Mouse (Mus musculus) neural tube, embryonic 11.5 days (tissue): ENCODE measurements around the gene Rgs1. TPM values are rescaled to one million over a fixed set of nuclear protein-coding genes. Genes with fewer than 3 reads are reported as not detected.

Experiments
- ATAC-seq: fragments of 200-750 bp; cut with Nextera tagmentation; 2 replicates; pipeline ENCODE4 v1.8.0; 2017; ENCODE audit warnings: moderate number of reproducible peaks, mild to moderate bottlenecking, moderate TSS enrichment, moderate library complexity; ENCODE audit not compliant: insufficient read depth, low FRiP score, low TSS enrichment
- DNase-seq: peaks from one replicate; pipeline ENCODE4 v3.0.0-alpha.2; 2015; ENCODE audit warnings: low spot score
- H3K27ac ChIP-seq: fragments of 300-500 bp; sonication (generic); 2 replicates; pipeline ENCODE4 v1.5.1; 2014; ENCODE audit warnings: low read depth, mild to moderate bottlenecking, low read length
- H3K27me3 ChIP-seq: fragments of 300-500 bp; sonication (generic); 2 replicates; pipeline ENCODE4 v1.6.1; 2014; ENCODE audit warnings: mild to moderate bottlenecking, low read length, mixed read lengths; ENCODE audit not compliant: control insufficient read depth, insufficient read depth
- H3K36me3 ChIP-seq: fragments of 300-500 bp; sonication (generic); 2 replicates; pipeline ENCODE4 v1.6.1; 2014; ENCODE audit warnings: mild to moderate bottlenecking, low read length, moderate library complexity, mixed read lengths; ENCODE audit not compliant: control insufficient read depth, insufficient read depth
- H3K4me1 ChIP-seq: fragments of 300-500 bp; sonication (generic); 2 replicates; pipeline ENCODE4 v1.6.1; 2014; ENCODE audit warnings: low read length, mixed read lengths; ENCODE audit not compliant: control insufficient read depth, insufficient read depth
- H3K4me2 ChIP-seq: fragments of 300-500 bp; sonication (generic); 2 replicates; pipeline ENCODE4 v1.6.1; 2014; ENCODE audit warnings: low read depth, mild to moderate bottlenecking, moderate library complexity
- H3K4me3 ChIP-seq: fragments of 300-500 bp; sonication (generic); 2 replicates; pipeline ENCODE4 v1.5.1; 2014; ENCODE audit warnings: low read depth, low read length
- H3K9ac ChIP-seq: fragments of 300-500 bp; sonication (generic); 2 replicates; pipeline ENCODE4 v1.6.1; 2014; ENCODE audit warnings: mild to moderate bottlenecking, low read length
- H3K9me3 ChIP-seq: fragments of 300-500 bp; sonication (generic); 2 replicates; pipeline ENCODE4 v1.6.1; 2016; ENCODE audit warnings: low read length; ENCODE audit not compliant: control insufficient read depth
- WGBS: fragments of 180-500 bp; shearing (Covaris S2); extraction: QIAGEN DNeasy Blood & Tissue Kit; methylation state at CpG from one replicate; pipeline ENCODE4 v1.1.7; 2014; 5-methylcytosine and 5-hydroxymethylcytosine counted together
- polyA plus RNA-seq: library from polyadenylated mRNA; unstranded; fragments of >200 nt; fragmentation: Nextera tagmentation; extraction: Ambion mirVana; gene quantifications from 2 replicates; pipeline ENCODE4 v1.2.1, GENCODE M21; 2014

Rgs1 gene
- polyA plus RNA-seq, 1 experiment from 2014 or later = not detected

DNA sequence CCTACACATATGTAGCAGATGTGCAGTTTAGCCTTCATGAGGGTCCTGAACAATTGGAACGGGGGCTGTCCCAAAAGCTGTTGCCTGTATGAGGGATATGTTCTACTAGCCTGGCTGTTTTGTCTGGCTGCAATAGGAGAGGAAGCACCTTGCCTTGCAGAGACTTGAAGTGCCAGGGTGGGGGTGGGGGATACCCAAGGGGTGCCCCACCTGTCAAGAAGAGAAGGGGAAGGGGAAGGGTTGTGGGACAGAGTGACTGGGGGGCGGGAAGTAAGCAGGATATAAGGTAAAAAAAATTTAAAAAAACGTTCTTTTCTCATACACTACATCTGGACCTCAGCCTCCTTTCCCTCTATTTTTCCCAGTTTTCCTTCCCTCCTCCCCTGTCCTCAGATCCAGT lies 9.7 kb upstream of the Rgs1 start:
- WGBS = 78% methylated on average over 3 of the region's 3 CpGs
- no peaks in the 10 kb centered on the region for H3K4me1 ChIP-seq
- no peaks in the 10 kb centered on the region for H3K36me3 ChIP-seq
- DNase-seq = no peak
- H3K9ac ChIP-seq = no peak overlapping the region
- H3K9me3 ChIP-seq = no peaks in the 10 kb centered on the region
- H3K4me2 ChIP-seq = no peak overlapping the region
- H3K27ac ChIP-seq = no peak overlapping the region
- no peak for ATAC-seq
- H3K27me3 ChIP-seq = no peaks in the 10 kb centered on the region
- H3K4me3 ChIP-seq = no peak overlapping the region

DNA sequence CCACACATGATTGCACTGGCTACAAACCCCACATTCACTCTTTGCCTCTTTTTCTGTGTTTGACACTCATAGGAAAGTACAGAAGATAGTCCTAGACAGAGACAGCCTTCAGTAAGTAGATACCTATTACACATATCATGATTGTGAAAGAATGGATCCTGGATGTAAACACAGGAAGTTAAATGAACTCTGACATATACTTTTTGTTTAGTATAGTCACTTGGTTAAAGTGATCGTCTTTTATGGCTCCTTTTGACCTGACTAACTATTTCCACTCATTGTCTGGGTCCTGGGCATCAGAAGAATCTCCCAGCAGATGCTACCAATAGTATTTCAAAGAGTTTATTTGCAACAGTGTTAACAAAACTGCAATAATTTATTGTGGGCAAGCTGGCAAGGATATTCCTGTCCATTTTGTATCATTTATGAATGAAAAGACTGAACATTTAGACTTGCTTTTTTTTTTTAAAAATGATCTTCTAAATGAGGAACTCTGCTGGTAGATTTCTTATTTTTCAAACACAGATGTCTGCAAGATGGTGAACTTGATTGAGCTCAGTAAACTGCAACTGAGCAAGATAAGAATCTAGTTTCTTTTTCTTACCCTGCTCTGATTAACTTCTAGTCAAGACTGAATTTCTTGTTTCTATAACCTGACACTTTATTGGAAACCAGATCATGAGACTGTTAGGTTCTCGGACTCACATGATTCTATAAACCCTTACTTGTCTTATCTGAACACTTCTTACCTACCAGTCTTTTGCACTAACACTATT lies 7.7 kb upstream of the Rgs1 start:
- Histone ChIP-seq H3K27me3 (no peaks in the 10 kb centered on the region), H3K4me1 (no peaks in the 10 kb centered on the region), H3K27ac (no peak overlapping the region), H3K9me3 (no peaks in the 10 kb centered on the region), H3K36me3 (no peaks in the 10 kb centered on the region), H3K4me3 (no peak overlapping the region), H3K4me2 (no peak overlapping the region), H3K9ac (no peak overlapping the region)
- 77% methylated on average over 2 of the region's 2 CpGs for WGBS
- ATAC-seq (no peak), DNase-seq (no peak)

GRCm38 (mm10) chr1:144248206-144248605 lies 836 bp downstream of the Rgs1 start:
- Histone ChIP-seq H3K4me1 (no peaks in the 10 kb centered on the region), H3K4me3 (no peak overlapping the region), H3K27ac (no peak overlapping the region), H3K9me3 (no peaks in the 10 kb centered on the region), H3K9ac (no peak overlapping the region), H3K36me3 (no peaks in the 10 kb centered on the region), H3K27me3 (no peaks in the 10 kb centered on the region), H3K4me2 (no peak overlapping the region)
- no peak for DNase-seq
- no peak for ATAC-seq
- WGBS = 90% methylated on average over 3 of the region's 3 CpGs

- Histone ChIP-seq H3K4me1 (no peaks in the 10 kb centered on the region), H3K27ac (no peak overlapping the region), H3K9ac (no peak overlapping the region), H3K9me3 (no peaks in the 10 kb centered on the region), H3K27me3 (no peaks in the 10 kb centered on the region), H3K36me3 (no peaks in the 10 kb centered on the region), H3K4me3 (no peak overlapping the region), H3K4me2 (no peak overlapping the region)
- WGBS = 80% methylated on average over 1 of the region's 1 CpGs
- DNase-seq (no peak), ATAC-seq (no peak)
Observed at GRCm38 (mm10) chr1:144247382-144247781, 1.7 kb downstream of the Rgs1 start.

DNA sequence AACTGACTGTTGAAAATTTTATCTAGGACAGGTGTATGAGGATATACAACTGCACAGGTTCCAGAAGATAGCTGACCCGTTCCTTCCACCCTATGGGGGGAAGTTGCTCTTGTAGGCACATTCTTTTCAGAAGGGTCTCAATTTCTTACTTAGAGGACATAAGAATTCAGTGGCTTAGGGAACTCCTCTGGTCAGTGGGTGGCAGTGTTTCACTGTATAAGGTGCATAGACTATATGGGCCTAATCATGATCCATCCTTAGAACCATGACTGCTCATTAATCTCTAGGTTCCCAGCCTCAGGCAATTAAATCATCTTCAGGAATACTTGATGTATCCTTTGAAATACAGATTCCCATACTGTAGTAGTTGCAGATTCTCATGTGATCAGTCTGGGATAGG lies 5.5 kb downstream of the Rgs1 start:
- ATAC-seq (no peak), DNase-seq (no peak)
- no peak overlapping the region for H3K9ac ChIP-seq
- no peak overlapping the region for H3K27ac ChIP-seq
- no peaks in the 10 kb centered on the region for H3K36me3 ChIP-seq
- H3K9me3 ChIP-seq = no peaks in the 10 kb centered on the region
- H3K4me2 ChIP-seq = no peak overlapping the region
- H3K27me3 ChIP-seq = no peaks in the 10 kb centered on the region
- 73% methylated on average over 1 of the region's 1 CpGs for WGBS
- H3K4me1 ChIP-seq = no peaks in the 10 kb centered on the region
- H3K4me3 ChIP-seq = no peak overlapping the region

DNA sequence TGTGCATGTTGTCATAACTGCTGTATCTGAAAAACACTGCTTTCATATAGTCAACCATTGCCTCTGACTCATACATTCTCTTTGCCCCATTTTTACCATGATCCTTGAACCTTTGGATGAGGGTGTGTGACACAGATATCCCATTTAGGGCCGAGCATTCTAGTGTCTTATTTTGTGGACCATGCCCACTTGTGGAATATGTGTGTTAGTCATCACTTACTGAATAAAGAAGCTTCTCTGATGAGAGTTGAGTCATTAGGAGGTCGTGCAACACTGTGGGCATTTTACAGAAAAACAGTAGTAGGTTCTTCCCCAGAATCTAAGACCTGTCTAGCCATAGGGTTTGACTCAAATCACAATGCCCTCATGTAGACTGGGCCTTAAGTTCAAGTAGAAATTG lies 9.8 kb downstream of the Rgs1 start:
- Histone ChIP-seq H3K27ac (no peak overlapping the region), H3K4me1 (no peaks in the 10 kb centered on the region), H3K9ac (no peak overlapping the region), H3K4me2 (no peak overlapping the region), H3K36me3 (no peaks in the 10 kb centered on the region), H3K9me3 (no peaks in the 10 kb centered on the region), H3K27me3 (no peaks in the 10 kb centered on the region), H3K4me3 (no peak overlapping the region)
- WGBS = 80% methylated on average over 2 of the region's 2 CpGs
- ATAC-seq (no peak), DNase-seq (no peak)

DNA sequence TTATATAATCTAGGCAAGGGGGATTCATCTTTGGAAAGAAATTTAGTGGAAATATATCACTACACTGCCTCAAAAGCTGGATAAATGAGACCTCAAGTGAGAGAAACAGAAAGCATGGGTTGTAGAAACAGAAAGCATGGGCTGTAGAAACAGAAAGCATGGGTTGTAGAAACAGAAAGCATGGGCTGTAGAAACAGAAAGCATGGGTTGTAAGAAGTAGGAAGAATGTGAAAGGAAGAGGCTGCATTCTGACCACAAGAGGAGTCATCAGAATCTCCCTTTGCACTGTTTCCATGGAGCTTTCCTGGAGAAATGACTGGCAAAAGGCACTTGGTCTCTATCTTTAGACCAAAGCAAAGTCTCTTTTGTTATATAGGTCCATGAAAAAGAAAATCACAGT lies 33.8 kb downstream of the Rgs1 start:
- H3K9me3 ChIP-seq = no peaks in the 10 kb centered on the region
- no peaks in the 10 kb centered on the region for H3K4me1 ChIP-seq
- DNase-seq (no peak), ATAC-seq (no peak)
- H3K4me2 ChIP-seq = no peak overlapping the region
- no peaks in the 10 kb centered on the region for H3K36me3 ChIP-seq
- no peak overlapping the region for H3K27ac ChIP-seq
- H3K27me3 ChIP-seq = no peaks in the 10 kb centered on the region
- no peak overlapping the region for H3K9ac ChIP-seq
- no peak overlapping the region for H3K4me3 ChIP-seq

DNA sequence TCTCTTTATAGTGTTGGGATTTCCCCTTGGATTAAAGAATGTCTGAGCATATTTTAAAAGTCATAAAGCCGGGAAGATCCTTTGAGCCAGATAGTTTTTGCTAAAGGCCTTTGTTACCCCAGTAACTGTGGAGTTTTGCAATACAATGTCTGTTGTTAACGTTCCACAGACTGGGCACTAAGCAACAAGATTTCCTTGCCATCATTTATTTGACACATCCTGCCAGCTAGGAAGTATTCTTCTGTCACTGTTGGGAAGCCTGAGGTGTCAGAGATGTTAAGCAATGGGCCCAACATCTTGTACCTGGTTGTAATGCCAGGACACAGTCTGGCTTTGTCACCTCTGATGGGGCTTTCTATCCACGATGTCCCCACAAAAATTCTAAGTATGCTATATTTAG lies 38.1 kb downstream of the Rgs1 start:
- H3K4me1 ChIP-seq = no peaks in the 10 kb centered on the region
- H3K4me2 ChIP-seq = no peak overlapping the region
- H3K36me3 ChIP-seq = no peaks in the 10 kb centered on the region
- no peak overlapping the region for H3K9ac ChIP-seq
- no peaks in the 10 kb centered on the region for H3K27me3 ChIP-seq
- ATAC-seq = no peak
- H3K9me3 ChIP-seq = no peaks in the 10 kb centered on the region
- no peak for DNase-seq
- WGBS = 74% methylated on average over 3 of the region's 3 CpGs
- no peak overlapping the region for H3K4me3 ChIP-seq
- no peak overlapping the region for H3K27ac ChIP-seq

DNA sequence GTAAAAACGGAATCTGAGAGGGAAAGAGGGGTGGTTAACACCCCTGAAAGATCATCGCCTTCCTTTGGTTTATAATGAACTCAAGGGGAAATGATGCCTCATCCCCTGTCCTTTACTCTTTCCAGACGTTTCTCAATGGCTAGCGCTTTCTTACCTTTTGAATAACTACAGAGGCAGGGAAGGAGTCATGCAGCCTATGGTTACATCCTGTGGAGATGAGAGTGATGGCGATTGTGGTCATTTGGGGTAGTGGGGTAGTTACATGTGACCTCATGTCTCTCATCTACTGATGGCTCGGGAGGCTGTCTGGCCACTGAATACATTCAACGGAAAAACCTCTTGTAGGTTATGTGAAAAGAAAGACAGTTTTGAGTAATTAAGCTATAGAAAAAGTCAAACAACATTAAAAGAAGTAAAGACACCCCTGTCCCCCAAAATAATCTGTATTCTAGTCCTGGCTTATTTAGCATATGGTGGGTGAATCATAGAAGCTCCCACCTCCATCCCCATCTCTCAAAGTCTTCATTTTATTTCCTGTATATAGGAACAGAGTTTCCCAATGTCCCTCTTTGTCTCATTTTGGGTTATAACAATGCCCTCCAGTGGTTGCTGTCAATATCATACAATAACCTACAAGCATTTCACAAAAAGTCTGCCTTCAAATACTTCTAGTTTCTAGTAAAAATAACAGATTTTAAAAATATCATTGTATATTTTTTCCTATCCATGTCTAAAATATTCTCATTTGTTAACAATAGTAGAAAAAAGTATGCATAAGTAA lies 42.6 kb downstream of the Rgs1 start:
- no peaks in the 10 kb centered on the region for H3K36me3 ChIP-seq
- no peaks in the 10 kb centered on the region for H3K27me3 ChIP-seq
- H3K4me3 ChIP-seq = no peak overlapping the region
- no peak overlapping the region for H3K9ac ChIP-seq
- DNase-seq (no peak), ATAC-seq (no peak)
- no peak overlapping the region for H3K27ac ChIP-seq
- 65% methylated on average over 7 of the region's 7 CpGs for whole genome bisulfite sequencing
- H3K9me3 ChIP-seq = no peaks in the 10 kb centered on the region
- no peaks in the 10 kb centered on the region for H3K4me1 ChIP-seq
- H3K4me2 ChIP-seq = no peak overlapping the region
